Mouse (Mus musculus): Measurements from ENCODE around the gene Ldah. TPM values are rescaled to one million over a fixed set of nuclear protein-coding genes. Genes with fewer than 3 reads are reported as not detected.

The Ldah gene
- polyA plus RNA-seq, 1 experiment from 2014 or later = 56.5 TPM

DNA sequence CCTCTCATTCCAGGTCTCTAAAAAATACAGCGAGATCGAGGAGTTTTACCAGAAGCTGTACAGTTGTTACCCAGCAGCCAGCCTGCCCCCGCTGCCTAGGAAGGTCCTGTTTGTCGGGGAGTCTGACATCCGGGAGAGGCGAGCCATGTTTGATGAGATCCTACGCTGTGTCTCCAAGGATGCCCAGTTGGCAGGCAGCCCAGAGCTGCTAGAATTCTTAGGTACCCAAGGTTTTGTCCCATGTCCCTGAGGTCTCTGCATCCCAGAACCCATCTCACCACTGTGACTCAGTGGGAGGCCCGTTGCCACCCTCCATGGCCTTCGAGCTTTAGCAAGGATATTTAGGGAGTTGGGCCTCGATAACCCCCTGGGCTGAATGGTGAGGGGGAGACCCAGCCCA lies 113.6 kb downstream of the Ldah start:
- no peaks in the 10 kb centered on the region for H3K9me3 ChIP-seq
- 0 out of 2 replicates have a peak, but pooled peaks cover 4% of the 10 kb centered on the region for H3K4me1 ChIP-seq
- H3K27ac ChIP-seq = no peak overlapping the region
- no peak for ATAC-seq (ENCODE audit: insufficient read depth, low FRiP score, low read depth)
- WGBS = 89% methylated on average over 10 of the region's 10 CpGs
- no peaks in the 10 kb centered on the region for H3K27me3 ChIP-seq (replicated peaks)
- H3K9ac ChIP-seq = no peak overlapping the region
- no peak overlapping the region for H3K4me3 ChIP-seq (replicated peaks)
- H3K36me3 ChIP-seq = 0 out of 2 replicates have a peak, but pooled peaks cover 11% of the 10 kb centered on the region
- H3K4me2 ChIP-seq = no peak overlapping the region

DNA sequence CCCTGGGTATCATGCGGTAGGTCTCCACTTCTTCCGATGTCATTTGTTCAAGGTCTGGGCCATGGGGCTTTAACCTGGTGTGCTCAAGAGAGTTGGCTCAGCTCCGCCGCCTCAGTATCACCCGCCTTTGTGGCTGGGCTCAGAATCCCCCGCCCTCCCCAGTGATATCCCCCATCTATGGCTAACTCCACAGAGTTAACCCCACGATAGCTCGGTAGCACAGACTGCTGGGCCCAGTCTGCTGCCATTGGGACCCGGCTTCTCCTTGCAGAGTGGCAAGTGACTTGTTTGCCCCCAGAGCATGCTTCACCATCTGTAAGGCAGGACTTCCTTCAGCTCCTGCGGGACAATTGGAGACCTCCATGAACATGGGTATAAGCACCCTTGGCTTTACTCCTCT lies 116.2 kb downstream of the Ldah start:
- no peak overlapping the region for H3K4me2 ChIP-seq
- no peak overlapping the region for H3K27ac ChIP-seq
- no peak overlapping the region for H3K4me3 ChIP-seq (replicated peaks)
- H3K9ac ChIP-seq = no peak overlapping the region
- H3K9me3 ChIP-seq = no peaks in the 10 kb centered on the region
- H3K27me3 ChIP-seq (replicated peaks) = no peaks in the 10 kb centered on the region
- peaks cover 4% of the 10 kb centered on the region; the same call in 1 of the 2 replicates for H3K4me1 ChIP-seq
- ATAC-seq (ENCODE audit: insufficient read depth, low FRiP score, low read depth) = no peak
- 86% methylated on average over 10 of the region's 10 CpGs for WGBS
- 0 out of 2 replicates have a peak, but pooled peaks cover 11% of the 10 kb centered on the region for H3K36me3 ChIP-seq

DNA sequence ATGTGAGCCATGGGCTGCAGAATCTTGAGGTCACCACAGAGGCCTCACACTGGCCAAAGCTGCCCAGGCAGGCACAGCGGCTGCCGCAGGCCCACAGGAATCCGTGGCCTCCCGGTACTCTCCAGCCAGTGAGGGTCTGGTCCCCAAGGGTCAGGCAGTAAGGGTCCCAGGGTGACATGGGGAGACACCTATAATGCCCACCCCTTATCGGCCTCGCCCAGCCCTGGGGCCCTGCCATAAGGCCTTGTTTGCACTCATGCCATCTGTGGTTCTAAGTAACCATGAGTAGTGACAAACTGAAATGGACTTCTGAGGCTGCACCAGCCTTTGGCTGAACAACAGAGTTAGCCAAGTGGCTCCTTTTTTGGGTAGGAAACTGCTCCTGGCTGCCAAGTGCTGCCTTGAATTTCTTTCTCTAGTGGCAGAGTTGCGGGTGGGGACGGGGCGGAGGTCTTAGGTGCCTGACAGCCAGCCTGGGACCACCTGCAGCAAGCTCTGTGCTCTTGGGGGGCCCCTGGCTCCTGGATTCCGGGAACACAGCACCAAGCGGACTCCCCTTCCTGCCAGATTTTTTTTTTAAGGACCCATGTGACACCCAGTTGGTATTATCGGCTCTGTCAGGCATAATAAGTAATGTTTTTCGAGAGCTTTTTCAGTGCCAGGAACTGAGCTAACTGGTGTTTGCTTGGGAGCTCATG lies 117.5 kb downstream of the Ldah start:
- Histone ChIP-seq H3K9me3 (no peaks in the 10 kb centered on the region), H3K36me3 (0 out of 2 replicates have a peak, but pooled peaks cover 11% of the 10 kb centered on the region), H3K4me3 (replicated peaks) (no peak overlapping the region), H3K4me1 (peaks cover 4% of the 10 kb centered on the region; the same call in 1 of the 2 replicates), H3K27ac (no peak overlapping the region), H3K4me2 (no peak overlapping the region), H3K9ac (no peak overlapping the region), H3K27me3 (replicated peaks) (no peaks in the 10 kb centered on the region)
- WGBS = 83% methylated on average over 13 of the region's 13 CpGs
- no peak for ATAC-seq (ENCODE audit: insufficient read depth, low FRiP score, low read depth)

DNA sequence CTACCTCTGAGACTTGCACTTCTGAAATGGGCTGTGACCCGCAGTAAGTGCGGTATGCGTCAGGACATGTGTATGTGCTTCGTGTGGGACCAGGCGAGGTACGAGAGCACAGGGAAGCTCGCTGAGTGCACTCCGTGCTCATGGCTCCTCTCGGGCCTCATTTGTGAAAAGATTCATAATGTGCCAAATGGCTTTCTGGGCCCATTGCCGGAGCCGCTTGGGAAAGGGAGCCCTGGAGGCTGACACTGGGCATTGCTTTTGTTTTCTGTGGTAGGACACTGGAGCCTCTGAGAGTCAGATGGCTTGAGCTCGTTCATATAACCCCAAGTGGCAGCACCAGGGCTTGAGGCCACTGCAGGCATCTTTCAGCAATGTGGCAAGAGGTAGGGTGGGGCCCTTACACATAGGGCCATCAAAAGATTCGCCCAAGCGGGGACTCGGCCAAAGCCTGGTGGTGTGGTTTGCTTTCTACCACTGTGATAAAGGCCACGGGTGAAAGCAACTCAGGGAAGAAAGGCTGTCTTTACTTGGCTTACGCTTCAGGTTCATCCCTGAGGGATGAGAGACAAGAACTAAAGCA lies 118.1 kb downstream of the Ldah start:
- Histone ChIP-seq H3K27me3 (replicated peaks) (no peaks in the 10 kb centered on the region), H3K9me3 (no peaks in the 10 kb centered on the region), H3K4me2 (no peak overlapping the region), H3K9ac (no peak overlapping the region), H3K36me3 (0 out of 2 replicates have a peak, but pooled peaks cover 7% of the 10 kb centered on the region), H3K4me3 (replicated peaks) (no peak overlapping the region), H3K4me1 (peaks cover 5% of the 10 kb centered on the region), H3K27ac (0 out of 2 replicates have a peak overlapping the region, but pooled peaks have one; percentile 16)
- 86% methylated on average over 17 of the region's 17 CpGs for WGBS
- no peak for ATAC-seq (ENCODE audit: insufficient read depth, low FRiP score, low read depth)

DNA sequence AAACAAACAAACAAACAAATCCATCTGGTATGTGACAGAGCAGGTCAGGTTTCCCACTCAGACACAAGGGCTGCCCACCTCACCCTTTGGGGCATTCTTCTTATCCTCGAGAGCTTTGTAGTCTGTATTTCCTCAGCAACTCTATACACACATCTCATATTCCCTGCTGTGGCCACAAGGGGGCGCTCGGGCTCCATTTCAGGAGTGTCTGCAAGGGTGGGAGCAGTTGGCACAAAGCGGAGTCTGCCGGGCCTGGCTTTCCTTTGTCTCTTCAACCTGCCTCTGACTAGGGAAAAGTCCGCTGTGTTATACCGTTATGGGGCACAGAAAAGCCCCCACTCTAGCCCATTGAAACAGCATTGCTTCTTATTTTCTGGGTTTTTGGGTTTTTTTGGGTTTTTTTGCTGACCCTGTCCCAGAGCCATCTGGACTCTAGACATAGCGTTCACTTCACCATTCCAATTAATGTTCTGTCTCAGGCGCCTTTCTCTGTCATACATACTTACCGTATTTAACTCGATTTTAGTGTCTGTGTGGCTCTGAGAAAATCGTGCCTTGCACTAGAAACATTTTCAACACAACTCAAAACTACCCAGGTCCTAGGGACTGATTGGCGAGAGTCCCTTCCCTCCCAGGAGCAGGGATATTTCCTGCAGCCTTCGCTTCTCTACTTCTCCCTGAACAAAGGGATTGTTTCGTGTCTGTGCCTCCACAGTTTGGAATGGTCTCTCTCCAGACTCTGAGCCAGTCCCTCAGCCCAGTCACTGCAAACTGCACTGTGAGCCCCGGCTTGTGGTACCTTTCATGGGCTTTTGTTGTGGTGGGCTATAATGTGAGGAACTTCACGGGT lies 119.1 kb downstream of the Ldah start:
- H3K27ac ChIP-seq = peak overlapping the region; percentile 36
- no peaks in the 10 kb centered on the region for H3K27me3 ChIP-seq (replicated peaks)
- ATAC-seq (ENCODE audit: insufficient read depth, low FRiP score, low read depth) = peak; percentile 72; the same call in 1 of the 2 replicates
- H3K9ac ChIP-seq = no peak overlapping the region
- H3K4me2 ChIP-seq = no peak overlapping the region
- no peak overlapping the region for H3K4me3 ChIP-seq (replicated peaks)
- 0 out of 2 replicates have a peak, but pooled peaks cover 3% of the 10 kb centered on the region for H3K36me3 ChIP-seq
- peaks cover 13% of the 10 kb centered on the region for H3K4me1 ChIP-seq
- no peaks in the 10 kb centered on the region for H3K9me3 ChIP-seq
- 37% methylated on average over 17 of the region's 17 CpGs for WGBS

DNA sequence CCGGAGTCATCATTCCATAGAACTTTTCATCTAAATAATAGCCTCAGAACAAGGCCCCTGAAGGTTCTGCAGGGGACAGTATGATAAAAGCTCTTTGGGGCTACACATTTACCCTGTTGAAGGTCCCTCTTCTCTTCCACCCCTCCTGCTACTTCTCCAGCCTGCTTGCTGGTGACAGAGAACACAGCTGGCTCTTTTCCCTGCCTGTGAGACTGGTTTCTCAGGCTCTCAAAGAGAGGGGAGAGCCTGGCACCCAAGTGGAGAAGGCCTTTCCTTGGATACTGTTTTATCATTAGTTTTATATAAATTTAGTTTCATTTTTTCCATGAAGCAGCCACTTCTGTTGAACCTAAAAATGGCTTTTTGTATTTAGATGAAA lies 119.8 kb downstream of the Ldah start:
- Histone ChIP-seq H3K9me3 (no peaks in the 10 kb centered on the region), H3K4me1 (peaks cover 17% of the 10 kb centered on the region), H3K9ac (no peak overlapping the region), H3K36me3 (0 out of 2 replicates have a peak, but pooled peaks cover 3% of the 10 kb centered on the region), H3K4me3 (replicated peaks) (no peak overlapping the region), H3K4me2 (no peak overlapping the region), H3K27me3 (replicated peaks) (no peaks in the 10 kb centered on the region), H3K27ac (no peak overlapping the region; the same call in 1 of the 2 replicates)
- no peak for ATAC-seq (ENCODE audit: insufficient read depth, low FRiP score, low read depth)
- WGBS = 91% methylated on average over 1 of the region's 1 CpGs

DNA sequence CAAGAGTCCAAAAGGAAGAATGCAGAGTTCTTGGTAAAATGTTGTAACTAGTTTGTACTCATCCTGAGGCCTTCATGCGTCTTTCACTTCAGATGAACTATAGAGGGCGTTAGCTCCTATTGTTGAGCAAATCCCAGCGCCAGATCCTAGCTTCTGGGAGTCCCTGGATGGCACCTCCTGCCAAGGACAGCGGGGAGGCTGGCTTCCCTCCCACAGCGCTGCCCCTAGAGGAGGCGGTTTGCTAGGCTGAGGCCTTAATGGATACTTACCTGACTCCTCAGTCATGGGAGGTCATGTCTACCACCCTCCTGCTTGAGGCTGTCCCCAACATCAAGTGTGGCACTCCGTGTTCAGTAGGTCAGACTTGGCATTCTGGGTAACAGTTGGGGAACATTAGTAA lies 121.3 kb downstream of the Ldah start:
- ATAC-seq (ENCODE audit: insufficient read depth, low FRiP score, low read depth) = no peak
- Histone ChIP-seq H3K9me3 (no peaks in the 10 kb centered on the region), H3K27me3 (replicated peaks) (no peaks in the 10 kb centered on the region), H3K27ac (no peak overlapping the region), H3K4me2 (no peak overlapping the region), H3K4me3 (replicated peaks) (no peak overlapping the region), H3K4me1 (peaks cover 17% of the 10 kb centered on the region), H3K36me3 (no peaks in the 10 kb centered on the region), H3K9ac (no peak overlapping the region)
- WGBS = 95% methylated on average over 7 of the region's 7 CpGs

DNA sequence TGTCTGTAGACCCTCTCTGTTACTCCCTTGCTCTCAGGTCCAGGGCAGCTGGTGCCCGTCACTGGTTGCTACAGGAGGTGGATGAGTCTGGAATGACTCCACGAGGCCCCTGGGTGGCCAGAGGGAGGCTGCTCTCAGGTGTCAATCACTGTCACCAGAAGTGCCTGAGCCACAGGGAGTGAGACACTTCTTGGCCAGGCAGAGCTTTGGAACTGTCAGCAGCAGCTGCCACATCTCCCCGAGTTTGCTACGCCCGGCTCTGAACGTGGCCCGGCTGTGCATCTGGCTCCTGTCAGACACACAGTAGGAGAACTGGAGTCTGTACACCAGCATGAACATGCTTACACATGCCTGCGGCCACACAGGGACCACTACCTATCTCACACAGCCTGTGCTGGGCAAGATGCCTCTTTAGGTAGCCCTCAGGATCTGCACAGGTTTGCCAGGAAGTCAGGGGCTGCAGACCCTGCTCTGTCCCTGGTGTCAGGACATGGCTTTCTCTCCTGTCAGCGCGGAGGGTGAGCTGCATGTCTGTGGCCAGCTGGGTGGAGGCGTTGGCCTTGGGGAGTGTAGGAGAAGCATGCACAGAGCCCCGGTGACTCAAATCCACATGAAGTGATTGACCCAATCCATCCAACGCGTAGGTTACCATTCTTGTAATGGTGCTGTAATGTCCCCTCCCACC lies 123.7 kb downstream of the Ldah start:
- peaks cover 15% of the 10 kb centered on the region; the same call in 1 of the 2 replicates for H3K36me3 ChIP-seq
- H3K27ac ChIP-seq = no peak overlapping the region; the same call in 1 of the 2 replicates
- no peaks in the 10 kb centered on the region for H3K27me3 ChIP-seq (replicated peaks)
- no peak overlapping the region for H3K4me3 ChIP-seq (replicated peaks)
- peak; percentile 53 for ATAC-seq (ENCODE audit: insufficient read depth, low FRiP score, low read depth)
- no peak overlapping the region for H3K4me2 ChIP-seq
- 40% methylated on average over 14 of the region's 14 CpGs for WGBS
- H3K9me3 ChIP-seq = no peaks in the 10 kb centered on the region
- no peak overlapping the region for H3K9ac ChIP-seq
- H3K4me1 ChIP-seq = peaks cover 17% of the 10 kb centered on the region

DNA sequence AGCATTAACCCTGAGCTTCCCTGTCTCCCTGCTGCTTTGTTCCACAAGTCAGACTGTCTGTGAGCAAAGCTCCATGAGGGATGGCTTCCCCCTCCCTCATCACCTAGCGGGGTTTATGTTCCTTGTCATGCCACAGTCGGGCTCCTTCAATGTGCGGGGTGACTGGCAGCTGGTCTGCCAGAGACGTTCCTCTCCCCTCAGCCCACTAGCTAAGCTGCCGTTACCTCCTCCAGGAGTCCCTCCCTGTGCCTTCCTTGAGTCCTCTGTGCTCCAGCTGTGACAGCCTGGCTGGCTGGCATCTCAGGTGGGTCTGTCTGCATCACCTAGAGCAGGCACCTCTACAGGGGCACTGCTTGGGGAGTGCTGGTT lies 124.3 kb downstream of the Ldah start:
- no peak overlapping the region for H3K4me2 ChIP-seq
- 66% methylated on average over 5 of the region's 5 CpGs for WGBS
- H3K27me3 ChIP-seq (replicated peaks) = no peaks in the 10 kb centered on the region
- no peak overlapping the region for H3K9ac ChIP-seq
- peaks cover 16% of the 10 kb centered on the region; the same call in 1 of the 2 replicates for H3K36me3 ChIP-seq
- ATAC-seq (ENCODE audit: insufficient read depth, low FRiP score, low read depth) = no peak
- no peak overlapping the region for H3K27ac ChIP-seq
- no peak overlapping the region for H3K4me3 ChIP-seq (replicated peaks)
- H3K4me1 ChIP-seq = peaks cover 17% of the 10 kb centered on the region
- no peaks in the 10 kb centered on the region for H3K9me3 ChIP-seq

DNA sequence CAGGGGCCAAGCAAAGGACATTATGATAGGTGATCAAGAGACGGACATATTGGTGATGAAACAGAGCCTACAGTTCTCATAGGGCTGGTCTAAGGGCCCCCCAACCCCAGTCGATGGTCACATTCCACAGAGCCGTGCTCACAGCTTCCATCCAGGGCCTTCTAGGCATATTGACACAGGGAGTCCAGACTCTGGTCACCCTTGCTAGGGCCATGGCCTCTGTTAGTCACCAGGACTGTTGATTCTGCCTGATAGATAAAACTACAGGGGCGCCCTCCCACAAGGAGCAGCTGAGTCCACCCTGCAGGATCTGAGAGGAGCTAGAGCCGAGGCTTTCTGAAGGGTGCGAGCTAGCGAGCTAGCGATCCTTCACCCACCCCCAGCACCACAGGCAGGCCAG lies 125.7 kb downstream of the Ldah start:
- H3K27ac ChIP-seq = no peak overlapping the region
- no peak overlapping the region for H3K4me2 ChIP-seq
- 78% methylated on average over 8 of the region's 8 CpGs for WGBS
- no peak overlapping the region for H3K9ac ChIP-seq
- ATAC-seq (ENCODE audit: insufficient read depth, low FRiP score, low read depth) = no peak
- H3K27me3 ChIP-seq (replicated peaks) = no peaks in the 10 kb centered on the region
- H3K4me3 ChIP-seq (replicated peaks) = no peak overlapping the region
- no peaks in the 10 kb centered on the region for H3K9me3 ChIP-seq
- H3K4me1 ChIP-seq = peaks cover 26% of the 10 kb centered on the region
- peaks cover 19% of the 10 kb centered on the region for H3K36me3 ChIP-seq

DNA sequence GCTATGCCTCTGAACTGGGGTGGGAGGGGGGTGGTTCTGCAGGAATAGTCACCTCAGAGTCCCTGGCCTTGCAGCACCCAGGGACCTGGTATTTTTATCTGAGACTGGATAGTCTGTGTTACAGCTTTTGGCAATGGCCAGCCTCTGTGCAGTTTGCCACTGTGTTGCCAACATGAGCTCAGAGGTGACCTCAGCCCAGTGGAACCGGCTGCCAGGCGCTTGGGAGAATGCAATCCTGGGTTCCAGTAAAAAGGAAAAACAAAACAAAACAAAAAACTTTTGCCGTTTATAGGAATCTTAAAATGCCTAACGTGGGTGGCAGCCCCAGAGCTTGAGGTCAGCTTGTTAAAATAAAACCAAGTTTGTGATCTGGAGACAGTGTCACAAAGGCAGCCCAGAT lies 126.4 kb downstream of the Ldah start:
- no peak overlapping the region for H3K9ac ChIP-seq
- peaks cover 19% of the 10 kb centered on the region for H3K36me3 ChIP-seq
- no peaks in the 10 kb centered on the region for H3K27me3 ChIP-seq (replicated peaks)
- no peaks in the 10 kb centered on the region for H3K9me3 ChIP-seq
- ATAC-seq (ENCODE audit: insufficient read depth, low FRiP score, low read depth) = no peak
- H3K4me2 ChIP-seq = no peak overlapping the region
- peaks cover 27% of the 10 kb centered on the region for H3K4me1 ChIP-seq
- no peak overlapping the region for H3K27ac ChIP-seq
- WGBS = 82% methylated on average over 4 of the region's 4 CpGs
- H3K4me3 ChIP-seq (replicated peaks) = no peak overlapping the region

Data from stomach, embryonic 15.5 days (tissue).